Mouse (Mus musculus) hindbrain, embryonic 16.5 days (tissue): ENCODE measurements at regions not wholly inside any gene's neighbourhood (a gene's known extent, or its start where the extent isn't known, plus 50 kb on each side); places are given as distances from the start of the nearest gene placed in this dataset.

ENCODE experiments used
- ATAC-seq: fragments of 200-750 bp; cut with Nextera tagmentation; 2 replicates; pipeline ENCODE4 v1.8.0; 2017; ENCODE audit warnings: moderate TSS enrichment, moderate library complexity
- H3K27ac ChIP-seq: fragments of 300-500 bp; sonication (generic); 2 replicates; pipeline ENCODE4 v1.5.1; 2014; ENCODE audit warnings: low read depth, mild to moderate bottlenecking, control low read depth, low read length, moderate library complexity
- H3K27me3 ChIP-seq: fragments of 300-500 bp; sonication (generic); replicated peaks from 2 replicates; pipeline ENCODE4 v1.6.1; 2014; ENCODE audit warnings: low read length; ENCODE audit not compliant: control insufficient read depth, insufficient read depth
- H3K36me3 ChIP-seq: fragments of 300-500 bp; sonication (generic); 2 replicates; pipeline ENCODE4 v1.6.1; 2014; ENCODE audit warnings: mild to moderate bottlenecking, low read length, moderate library complexity, mixed read lengths; ENCODE audit not compliant: control insufficient read depth, insufficient read depth
- H3K4me1 ChIP-seq: fragments of 300-500 bp; sonication (generic); 2 replicates; pipeline ENCODE4 v1.6.1; 2014; ENCODE audit warnings: low read depth, low read length; ENCODE audit not compliant: control insufficient read depth, insufficient read depth
- H3K4me2 ChIP-seq: fragments of 300-500 bp; sonication (generic); 2 replicates; pipeline ENCODE4 v1.6.1; 2014; ENCODE audit warnings: mild to moderate bottlenecking, low read length, control low read depth, moderate library complexity
- H3K4me3 ChIP-seq: fragments of 300-500 bp; sonication (generic); 2 replicates; pipeline ENCODE4 v1.5.1; 2014; ENCODE audit warnings: mild to moderate bottlenecking, low read length, control low read depth, moderate library complexity
- H3K9ac ChIP-seq: fragments of 300-500 bp; sonication (generic); 2 replicates; pipeline ENCODE4 v1.6.1; 2014; ENCODE audit warnings: low read depth, mild to moderate bottlenecking, control low read depth, low read length, moderate library complexity
- H3K9me3 ChIP-seq: fragments of 300-500 bp; sonication (generic); 2 replicates; pipeline ENCODE4 v1.6.1; 2014; ENCODE audit warnings: mild to moderate bottlenecking, low read length, moderate library complexity; ENCODE audit not compliant: control insufficient read depth
- WGBS: fragments of 180-500 bp; shearing (Covaris S2); extraction: QIAGEN DNeasy Blood & Tissue Kit; methylation state at CpG from one replicate; pipeline ENCODE4 v1.1.7; 2014; 5-methylcytosine and 5-hydroxymethylcytosine counted together

- Histone ChIP-seq H3K27ac (no peak overlapping the region), H3K4me3 (no peak overlapping the region), H3K4me2 (no peak overlapping the region), H3K36me3 (no peaks in the 10 kb centered on the region), H3K9me3 (no peaks in the 10 kb centered on the region), H3K9ac (no peak overlapping the region), H3K4me1 (no peaks in the 10 kb centered on the region), H3K27me3 (no peaks in the 10 kb centered on the region)
- 87% methylated on average over 3 of the region's 3 CpGs for WGBS
- no peak for ATAC-seq
Measured at GRCm38 (mm10) chr10:118501571-118501970, 60.7 kb downstream of the Ifng start.

- WGBS, result 47% methylated on average over 4 of the region's 4 CpGs
- no peak overlapping the region for H3K9ac ChIP-seq
- no peaks in the 10 kb centered on the region for H3K36me3 ChIP-seq
- no peak overlapping the region for H3K4me3 ChIP-seq
- no peaks in the 10 kb centered on the region for H3K4me1 ChIP-seq
- ATAC-seq, result no peak
- no peaks in the 10 kb centered on the region for H3K27me3 ChIP-seq
- H3K9me3 ChIP-seq, result no peaks in the 10 kb centered on the region
- H3K4me2 ChIP-seq, result no peak overlapping the region
- no peak overlapping the region for H3K27ac ChIP-seq
Measured at GRCm38 (mm10) chr10:118504811-118505210, 64.0 kb downstream of the Ifng start.

GRCm38 (mm10) chr10:118506154-118506553, 65.3 kb downstream of the Ifng start:
- H3K4me2 ChIP-seq, result no peak overlapping the region
- H3K9me3 ChIP-seq, result no peaks in the 10 kb centered on the region
- H3K27ac ChIP-seq, result no peak overlapping the region
- ATAC-seq, result no peak
- 16% methylated on average over 4 of the region's 4 CpGs for WGBS
- no peaks in the 10 kb centered on the region for H3K27me3 ChIP-seq
- no peak overlapping the region for H3K4me3 ChIP-seq
- no peaks in the 10 kb centered on the region for H3K36me3 ChIP-seq
- H3K9ac ChIP-seq, result no peak overlapping the region
- H3K4me1 ChIP-seq, result no peaks in the 10 kb centered on the region

- Histone ChIP-seq H3K4me1 (no peaks in the 10 kb centered on the region), H3K27me3 (no peaks in the 10 kb centered on the region), H3K27ac (no peak overlapping the region), H3K4me3 (no peak overlapping the region), H3K9me3 (no peaks in the 10 kb centered on the region), H3K36me3 (no peaks in the 10 kb centered on the region), H3K4me2 (no peak overlapping the region), H3K9ac (no peak overlapping the region)
- no peak for ATAC-seq
- WGBS, result 48% methylated on average over 2 of the region's 2 CpGs
Measured at GRCm38 (mm10) chr10:118507630-118508029, 66.8 kb downstream of the Ifng start.

- WGBS, result 91% methylated on average over 3 of the region's 3 CpGs
- no peaks in the 10 kb centered on the region for H3K9me3 ChIP-seq
- no peak overlapping the region for H3K4me3 ChIP-seq
- no peak for ATAC-seq
- no peak overlapping the region for H3K9ac ChIP-seq
- H3K27ac ChIP-seq, result no peak overlapping the region
- H3K4me2 ChIP-seq, result no peak overlapping the region
- no peaks in the 10 kb centered on the region for H3K27me3 ChIP-seq
- H3K4me1 ChIP-seq, result no peaks in the 10 kb centered on the region
- no peaks in the 10 kb centered on the region for H3K36me3 ChIP-seq
Measured at GRCm38 (mm10) chr10:118516839-118517238, 76.0 kb downstream of the Ifng start.

GRCm38 (mm10) chr10:118517995-118518394, 77.1 kb downstream of the Ifng start:
- WGBS, result 93% methylated on average over 2 of the region's 2 CpGs
- no peak for ATAC-seq
- no peaks in the 10 kb centered on the region for H3K36me3 ChIP-seq
- H3K9me3 ChIP-seq, result no peaks in the 10 kb centered on the region
- no peak overlapping the region for H3K9ac ChIP-seq
- H3K27ac ChIP-seq, result no peak overlapping the region
- no peak overlapping the region for H3K4me2 ChIP-seq
- H3K4me1 ChIP-seq, result no peaks in the 10 kb centered on the region
- H3K4me3 ChIP-seq, result no peak overlapping the region
- no peaks in the 10 kb centered on the region for H3K27me3 ChIP-seq

GRCm38 (mm10) chr10:118545966-118546365, 105.1 kb downstream of the Ifng start:
- ATAC-seq, result no peak
- H3K9ac ChIP-seq, result no peak overlapping the region
- H3K36me3 ChIP-seq, result no peaks in the 10 kb centered on the region
- H3K4me3 ChIP-seq, result no peak overlapping the region
- no peaks in the 10 kb centered on the region for H3K9me3 ChIP-seq
- H3K27me3 ChIP-seq, result no peaks in the 10 kb centered on the region
- H3K27ac ChIP-seq, result no peak overlapping the region
- 19% methylated on average over 1 of the region's 1 CpGs for WGBS
- H3K4me2 ChIP-seq, result no peak overlapping the region
- no peaks in the 10 kb centered on the region for H3K4me1 ChIP-seq

GRCm38 (mm10) chr10:118550201-118550600, 109.4 kb downstream of the Ifng start:
- H3K27me3 ChIP-seq, result no peaks in the 10 kb centered on the region
- ATAC-seq, result no peak
- WGBS, result 78% methylated on average over 4 of the region's 4 CpGs

GRCm38 (mm10) chr10:118558848-118559247, 118.0 kb downstream of the Ifng start:
- Histone ChIP-seq H3K9me3 (no peaks in the 10 kb centered on the region), H3K27me3 (no peaks in the 10 kb centered on the region), H3K27ac (no peak overlapping the region), H3K36me3 (no peaks in the 10 kb centered on the region), H3K9ac (no peak overlapping the region), H3K4me1 (no peaks in the 10 kb centered on the region), H3K4me3 (no peak overlapping the region), H3K4me2 (no peak overlapping the region)
- 72% methylated on average over 6 of the region's 6 CpGs for WGBS
- ATAC-seq, result no peak

More at GRCm38 (mm10) chr10:118550201-118550600, 109.4 kb downstream of the Ifng start:
- H3K4me1 ChIP-seq, result no peaks in the 10 kb centered on the region
- no peak overlapping the region for H3K4me3 ChIP-seq
- H3K36me3 ChIP-seq, result no peaks in the 10 kb centered on the region
- no peak overlapping the region for H3K4me2 ChIP-seq
- no peaks in the 10 kb centered on the region for H3K9me3 ChIP-seq
- H3K27ac ChIP-seq, result no peak overlapping the region
- no peak overlapping the region for H3K9ac ChIP-seq

- ATAC-seq, result no peak
- Histone ChIP-seq H3K9me3 (no peaks in the 10 kb centered on the region), H3K9ac (no peak overlapping the region), H3K4me3 (no peak overlapping the region), H3K4me2 (no peak overlapping the region), H3K4me1 (no peaks in the 10 kb centered on the region), H3K36me3 (no peaks in the 10 kb centered on the region), H3K27ac (no peak overlapping the region), H3K27me3 (no peaks in the 10 kb centered on the region)
- WGBS, result 64% methylated on average over 8 of the region's 8 CpGs
Measured at GRCm38 (mm10) chr10:118564041-118564440, 123.2 kb downstream of the Ifng start.
